Mouse (Mus musculus): Measurements from ENCODE around the gene Rbms1. TPM values are rescaled to one million over a fixed set of nuclear protein-coding genes. Genes with fewer than 3 reads are reported as not detected.

The Rbms1 gene
- polyA plus RNA-seq, 1 experiment from 2014 or later = 39.5 TPM

DNA sequence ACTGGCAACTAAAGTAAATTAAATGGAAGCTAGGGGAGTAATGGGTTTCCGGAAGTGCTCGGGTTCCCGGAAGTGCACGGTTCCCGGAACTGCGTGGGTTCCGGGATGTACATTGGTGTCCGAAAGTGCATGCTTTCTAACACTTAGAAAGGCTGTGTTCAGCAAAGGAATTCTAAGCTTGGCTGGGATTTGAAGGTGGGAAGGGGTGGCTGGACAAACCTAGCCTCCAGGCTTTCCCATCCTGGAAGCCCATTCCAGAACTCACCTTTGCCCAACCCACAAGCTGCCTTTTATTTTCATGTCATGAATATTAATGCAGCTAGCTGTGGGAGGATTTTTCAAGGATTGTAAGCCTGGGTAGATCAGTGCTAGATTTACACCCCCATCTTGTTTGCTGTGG, 51.3 kb downstream of the Rbms1 start:
- H3K27ac ChIP-seq (ENCODE audit: low read depth, low read length) = no peak overlapping the region
- H3K36me3 ChIP-seq (ENCODE audit: control insufficient read depth, insufficient read depth, low read length) = no peaks in the 10 kb centered on the region
- H3K9me3 ChIP-seq (ENCODE audit: control insufficient read depth, low read length) = no peaks in the 10 kb centered on the region
- H3K9ac ChIP-seq (ENCODE audit: low read length) = no peak overlapping the region
- no peaks in the 10 kb centered on the region for H3K4me1 ChIP-seq (replicated peaks; ENCODE audit: control insufficient read depth, insufficient read depth, low read length)
- no peak overlapping the region for H3K4me3 ChIP-seq (ENCODE audit: low read depth, low read length)
- no peaks in the 10 kb centered on the region for H3K27me3 ChIP-seq (ENCODE audit: control insufficient read depth, insufficient read depth, low read length)
- H3K4me2 ChIP-seq (ENCODE audit: low read depth, low read length, severe bottlenecking) = no peak overlapping the region
- no peak for ATAC-seq (replicated peaks; ENCODE audit: low FRiP score)
- DNase-seq (ENCODE audit: low spot score) = no peak
- 89% methylated on average over 8 of the region's 8 CpGs for WGBS

DNA sequence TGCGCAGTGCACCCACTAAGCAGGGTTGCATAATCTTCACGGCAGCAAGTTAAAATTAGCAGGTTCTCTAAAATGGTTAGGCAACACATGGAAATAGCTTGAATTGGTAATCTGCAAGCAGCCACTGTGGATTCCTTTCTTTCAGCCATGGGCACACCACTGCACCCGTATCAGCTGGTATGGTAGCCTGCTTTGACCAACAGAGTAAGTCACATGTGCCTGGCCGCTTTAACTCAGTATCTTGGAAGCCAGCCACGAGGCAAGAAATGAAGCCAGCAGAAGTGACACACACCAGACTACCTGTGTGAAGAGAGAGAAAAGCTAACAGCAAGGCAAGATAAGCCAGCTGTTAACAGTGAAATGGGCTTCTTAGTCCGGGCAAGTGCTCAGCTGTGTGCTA, 52.2 kb downstream of the Rbms1 start:
- H3K27me3 ChIP-seq (ENCODE audit: control insufficient read depth, insufficient read depth, low read length) = no peaks in the 10 kb centered on the region
- no peak overlapping the region for H3K9ac ChIP-seq (ENCODE audit: low read length)
- no peaks in the 10 kb centered on the region for H3K9me3 ChIP-seq (ENCODE audit: control insufficient read depth, low read length)
- H3K27ac ChIP-seq (ENCODE audit: low read depth, low read length) = no peak overlapping the region
- ATAC-seq (replicated peaks; ENCODE audit: low FRiP score) = no peak
- no peak overlapping the region for H3K4me2 ChIP-seq (ENCODE audit: low read depth, low read length, severe bottlenecking)
- H3K36me3 ChIP-seq (ENCODE audit: control insufficient read depth, insufficient read depth, low read length) = no peaks in the 10 kb centered on the region
- no peak for DNase-seq (ENCODE audit: low spot score)
- H3K4me3 ChIP-seq (ENCODE audit: low read depth, low read length) = no peak overlapping the region
- 83% methylated on average over 6 of the region's 6 CpGs for WGBS
- H3K4me1 ChIP-seq (replicated peaks; ENCODE audit: control insufficient read depth, insufficient read depth, low read length) = no peaks in the 10 kb centered on the region

GRCm38 (mm10) chr2:60908551-60908950, 54.4 kb downstream of the Rbms1 start:
- 92% methylated on average over 4 of the region's 4 CpGs for WGBS
- H3K27ac ChIP-seq (ENCODE audit: low read depth, low read length) = no peak overlapping the region

DNA sequence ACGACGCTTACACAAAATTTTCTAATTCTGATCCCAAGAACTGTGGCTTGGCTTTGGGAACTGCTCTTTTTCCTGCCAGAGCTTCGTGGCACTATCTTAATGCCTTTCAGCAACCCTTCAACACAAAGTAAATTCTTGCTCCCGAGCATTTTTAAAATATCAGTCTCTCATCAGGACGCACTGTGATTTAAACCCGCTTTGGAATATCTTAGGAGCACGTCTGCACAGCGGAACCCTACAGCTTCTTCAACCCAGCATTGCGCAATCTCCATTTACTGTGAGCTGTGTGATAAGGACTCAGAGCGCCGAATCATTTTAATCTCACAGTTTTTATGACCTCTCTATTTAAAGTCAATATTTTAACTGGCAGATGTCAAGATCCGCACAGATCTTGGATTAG, 54.9 kb downstream of the Rbms1 start:
- DNase-seq (ENCODE audit: low spot score) (no peak), ATAC-seq (replicated peaks; ENCODE audit: low FRiP score) (no peak)
- H3K36me3 ChIP-seq (ENCODE audit: control insufficient read depth, insufficient read depth, low read length) = no peaks in the 10 kb centered on the region
- H3K9ac ChIP-seq (ENCODE audit: low read length) = no peak overlapping the region
- H3K4me2 ChIP-seq (ENCODE audit: low read depth, low read length, severe bottlenecking) = no peak overlapping the region
- H3K27me3 ChIP-seq (ENCODE audit: control insufficient read depth, insufficient read depth, low read length) = no peaks in the 10 kb centered on the region
- H3K4me1 ChIP-seq (replicated peaks; ENCODE audit: control insufficient read depth, insufficient read depth, low read length) = no peaks in the 10 kb centered on the region
- no peak overlapping the region for H3K27ac ChIP-seq (ENCODE audit: low read depth, low read length)
- no peak overlapping the region for H3K4me3 ChIP-seq (ENCODE audit: low read depth, low read length)
- 91% methylated on average over 12 of the region's 12 CpGs for WGBS
- H3K9me3 ChIP-seq (ENCODE audit: control insufficient read depth, low read length) = no peaks in the 10 kb centered on the region

More at GRCm38 (mm10) chr2:60908551-60908950, 54.4 kb downstream of the Rbms1 start:
- Histone ChIP-seq H3K4me1 (replicated peaks; ENCODE audit: control insufficient read depth, insufficient read depth, low read length) (no peaks in the 10 kb centered on the region), H3K36me3 (ENCODE audit: control insufficient read depth, insufficient read depth, low read length) (no peaks in the 10 kb centered on the region), H3K9me3 (ENCODE audit: control insufficient read depth, low read length) (no peaks in the 10 kb centered on the region), H3K9ac (ENCODE audit: low read length) (no peak overlapping the region), H3K27me3 (ENCODE audit: control insufficient read depth, insufficient read depth, low read length) (no peaks in the 10 kb centered on the region), H3K4me3 (ENCODE audit: low read depth, low read length) (no peak overlapping the region), H3K4me2 (ENCODE audit: low read depth, low read length, severe bottlenecking) (no peak overlapping the region)
- ATAC-seq (replicated peaks; ENCODE audit: low FRiP score) (no peak), DNase-seq (ENCODE audit: low spot score) (no peak)

DNA sequence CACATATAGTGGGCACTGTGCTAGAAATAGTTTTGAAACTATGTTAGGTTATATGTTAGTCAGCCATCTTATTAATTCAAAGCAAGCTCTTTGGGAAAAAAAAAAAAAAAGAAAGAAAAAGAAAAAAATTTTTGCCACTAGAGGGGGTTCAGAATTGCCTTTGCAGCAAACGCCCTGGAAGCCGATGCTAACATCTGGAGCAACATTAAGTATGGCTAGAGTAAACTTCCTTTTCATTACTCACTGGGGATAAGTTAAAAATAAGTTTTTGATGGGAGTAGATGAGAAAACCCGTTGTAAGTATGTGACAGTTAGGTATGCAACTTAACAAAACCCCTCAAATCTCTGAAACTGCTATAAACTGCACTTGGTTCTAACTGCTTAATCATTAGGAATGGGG, 57.7 kb downstream of the Rbms1 start:
- 36% methylated on average over 3 of the region's 3 CpGs for WGBS
- Histone ChIP-seq H3K36me3 (ENCODE audit: control insufficient read depth, insufficient read depth, low read length) (no peaks in the 10 kb centered on the region), H3K27ac (ENCODE audit: low read depth, low read length) (no peak overlapping the region), H3K4me1 (replicated peaks; ENCODE audit: control insufficient read depth, insufficient read depth, low read length) (no peaks in the 10 kb centered on the region), H3K9ac (ENCODE audit: low read length) (no peak overlapping the region), H3K4me2 (ENCODE audit: low read depth, low read length, severe bottlenecking) (no peak overlapping the region), H3K4me3 (ENCODE audit: low read depth, low read length) (no peak overlapping the region), H3K27me3 (ENCODE audit: control insufficient read depth, insufficient read depth, low read length) (no peaks in the 10 kb centered on the region), H3K9me3 (ENCODE audit: control insufficient read depth, low read length) (no peaks in the 10 kb centered on the region)
- DNase-seq (ENCODE audit: low spot score) (no peak), ATAC-seq (replicated peaks; ENCODE audit: low FRiP score) (no peak)

DNA sequence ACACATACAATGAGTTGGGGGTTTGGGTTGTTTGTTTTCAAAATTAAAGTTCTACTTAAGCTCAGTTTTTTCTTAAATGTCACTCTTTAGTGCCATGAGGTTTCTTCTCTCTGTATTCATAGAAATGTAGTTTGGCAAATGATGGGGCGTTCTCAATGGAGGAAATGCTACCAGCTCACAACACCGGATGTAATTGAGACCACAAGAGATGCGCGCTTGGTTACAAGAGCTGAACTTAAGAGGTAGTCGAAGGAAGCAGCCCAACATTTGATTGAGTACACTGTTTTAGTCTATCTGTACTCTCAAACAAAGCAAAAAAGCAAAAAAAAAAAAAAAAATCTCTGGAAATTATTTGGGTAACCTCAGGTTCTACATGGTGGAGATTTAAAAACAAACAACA, 58.9 kb downstream of the Rbms1 start:
- H3K4me3 ChIP-seq (ENCODE audit: low read depth, low read length) = no peak overlapping the region
- no peaks in the 10 kb centered on the region for H3K27me3 ChIP-seq (ENCODE audit: control insufficient read depth, insufficient read depth, low read length)
- no peak for DNase-seq (ENCODE audit: low spot score)
- H3K9ac ChIP-seq (ENCODE audit: low read length) = no peak overlapping the region
- no peaks in the 10 kb centered on the region for H3K4me1 ChIP-seq (replicated peaks; ENCODE audit: control insufficient read depth, insufficient read depth, low read length)
- H3K4me2 ChIP-seq (ENCODE audit: low read depth, low read length, severe bottlenecking) = no peak overlapping the region
- 83% methylated on average over 5 of the region's 5 CpGs for WGBS
- H3K9me3 ChIP-seq (ENCODE audit: control insufficient read depth, low read length) = no peaks in the 10 kb centered on the region
- ATAC-seq (replicated peaks; ENCODE audit: low FRiP score) = no peak
- no peaks in the 10 kb centered on the region for H3K36me3 ChIP-seq (ENCODE audit: control insufficient read depth, insufficient read depth, low read length)
- H3K27ac ChIP-seq (ENCODE audit: low read depth, low read length) = no peak overlapping the region

- Histone ChIP-seq H3K4me1 (replicated peaks; ENCODE audit: control insufficient read depth, insufficient read depth, low read length) (no peaks in the 10 kb centered on the region), H3K4me3 (ENCODE audit: low read depth, low read length) (no peak overlapping the region), H3K9ac (ENCODE audit: low read length) (no peak overlapping the region), H3K4me2 (ENCODE audit: low read depth, low read length, severe bottlenecking) (no peak overlapping the region), H3K27me3 (ENCODE audit: control insufficient read depth, insufficient read depth, low read length) (no peaks in the 10 kb centered on the region), H3K27ac (ENCODE audit: low read depth, low read length) (no peak overlapping the region), H3K9me3 (ENCODE audit: control insufficient read depth, low read length) (no peaks in the 10 kb centered on the region), H3K36me3 (ENCODE audit: control insufficient read depth, insufficient read depth, low read length) (no peaks in the 10 kb centered on the region)
- ATAC-seq (replicated peaks; ENCODE audit: low FRiP score) (no peak), DNase-seq (ENCODE audit: low spot score) (no peak)
- 84% methylated on average over 7 of the region's 7 CpGs for WGBS
These were observed 59.5 kb downstream of the Rbms1 start for GRCm38 (mm10) chr2:60903535-60903934.

DNA sequence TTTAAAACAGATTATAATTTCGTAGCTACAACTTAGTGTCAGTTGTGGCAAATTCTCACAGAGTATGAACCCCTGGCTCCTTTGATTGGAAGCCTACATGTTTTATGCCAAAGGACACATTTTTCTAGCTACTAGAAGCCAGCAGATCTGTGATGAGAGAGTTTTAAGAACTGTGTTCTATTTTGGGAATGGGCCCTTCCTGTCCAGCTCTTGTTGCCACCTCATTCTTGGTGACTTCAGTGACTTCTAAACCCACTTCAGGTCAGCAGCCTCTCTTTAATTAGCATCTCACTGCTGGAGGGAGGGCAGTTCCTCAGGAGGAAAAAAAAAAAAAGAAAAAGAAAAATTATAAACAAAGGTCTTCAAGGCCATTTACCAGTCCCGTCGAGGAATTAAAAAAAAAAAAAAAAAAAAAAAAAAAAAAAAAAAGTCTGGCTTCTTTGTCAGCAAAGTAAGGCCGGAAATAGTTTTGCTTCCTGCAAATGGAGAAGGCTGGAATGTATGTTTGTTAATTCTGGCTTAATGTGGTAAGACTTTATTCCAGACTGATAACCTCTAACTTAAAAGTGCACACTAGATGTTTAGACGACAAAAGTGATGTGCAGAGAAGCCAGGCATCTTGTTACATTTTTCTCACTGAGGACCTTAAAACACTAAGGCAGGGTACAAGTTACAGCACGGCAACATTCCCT, 60.4 kb downstream of the Rbms1 start:
- WGBS = 81% methylated on average over 6 of the region's 6 CpGs
- Histone ChIP-seq H3K9ac (ENCODE audit: low read length) (no peak overlapping the region), H3K4me3 (ENCODE audit: low read depth, low read length) (no peak overlapping the region), H3K36me3 (ENCODE audit: control insufficient read depth, insufficient read depth, low read length) (no peaks in the 10 kb centered on the region), H3K4me2 (ENCODE audit: low read depth, low read length, severe bottlenecking) (no peak overlapping the region), H3K27me3 (ENCODE audit: control insufficient read depth, insufficient read depth, low read length) (no peaks in the 10 kb centered on the region), H3K27ac (ENCODE audit: low read depth, low read length) (no peak overlapping the region), H3K4me1 (replicated peaks; ENCODE audit: control insufficient read depth, insufficient read depth, low read length) (no peaks in the 10 kb centered on the region), H3K9me3 (ENCODE audit: control insufficient read depth, low read length) (no peaks in the 10 kb centered on the region)
- ATAC-seq (replicated peaks; ENCODE audit: low FRiP score) (no peak), DNase-seq (ENCODE audit: low spot score) (no peak)

GRCm38 (mm10) chr2:60901511-60901951, 61.5 kb downstream of the Rbms1 start:
- no peak for ATAC-seq (replicated peaks; ENCODE audit: low FRiP score)
- no peaks in the 10 kb centered on the region for H3K27me3 ChIP-seq (ENCODE audit: control insufficient read depth, insufficient read depth, low read length)
- no peaks in the 10 kb centered on the region for H3K36me3 ChIP-seq (ENCODE audit: control insufficient read depth, insufficient read depth, low read length)
- H3K4me3 ChIP-seq (ENCODE audit: low read depth, low read length) = no peak overlapping the region
- no peaks in the 10 kb centered on the region for H3K4me1 ChIP-seq (replicated peaks; ENCODE audit: control insufficient read depth, insufficient read depth, low read length)
- no peak overlapping the region for H3K4me2 ChIP-seq (ENCODE audit: low read depth, low read length, severe bottlenecking)
- 85% methylated on average over 15 of the region's 15 CpGs for WGBS
- DNase-seq (ENCODE audit: low spot score) = no peak
- H3K9me3 ChIP-seq (ENCODE audit: control insufficient read depth, low read length) = no peaks in the 10 kb centered on the region
- H3K27ac ChIP-seq (ENCODE audit: low read depth, low read length) = no peak overlapping the region
- no peak overlapping the region for H3K9ac ChIP-seq (ENCODE audit: low read length)

All from forebrain, embryonic 11.5 days (tissue).